Mouse (Mus musculus) ES-E14 (cell line): ENCODE data around the gene Cdh22. TPM values are rescaled to one million over a fixed set of nuclear protein-coding genes. Genes with fewer than 3 reads are reported as not detected.

Source experiments
- DNase-seq: peaks from one replicate; pipeline ENCODE4 v3.0.0-alpha.2; 2013; ENCODE audit warnings: low read depth, low spot score
- H3K27ac ChIP-seq: 2 replicates; pipeline ENCODE4 v1.5.1; 2012; ENCODE audit warnings: low read depth, mild to moderate bottlenecking, low read length, moderate library complexity, mixed read lengths; ENCODE audit not compliant: poor library complexity, insufficient read depth, severe bottlenecking
- H3K36me3 ChIP-seq: 2 replicates; pipeline ENCODE4 v1.6.1; 2012; ENCODE audit warnings: mild to moderate bottlenecking, low read length, moderate library complexity, mixed read lengths; ENCODE audit not compliant: control insufficient read depth, poor library complexity, insufficient read depth, severe bottlenecking
- H3K4me1 ChIP-seq, 2 experiments: fragments of 150-350 bp in 1 of 2; sonication (generic) in 1 of 2; 2 replicates each; pipeline ENCODE4 v1.6.1; 2012; ENCODE audit warnings: low read length in 2 of 2, mild to moderate bottlenecking in 1 of 2, mixed read lengths in 1 of 2; ENCODE audit not compliant: control insufficient read depth in 2 of 2, insufficient read depth in 2 of 2, poor library complexity in 1 of 2
- H3K4me3 ChIP-seq, 2 experiments: fragments of 150-350 bp in 1 of 2; sonication (generic) in 1 of 2; 2 replicates each; pipeline ENCODE4 v1.5.1; 2012; ENCODE audit warnings: low read length in 2 of 2, low read depth in 1 of 2, mild to moderate bottlenecking in 1 of 2, mixed read lengths in 1 of 2; ENCODE audit not compliant: insufficient read depth in 1 of 2, poor library complexity in 1 of 2, severe bottlenecking in 1 of 2
- H3K9ac ChIP-seq: 2 replicates; pipeline ENCODE4 v1.6.1; 2012; ENCODE audit warnings: low read depth, mild to moderate bottlenecking, low read length, mixed read lengths; ENCODE audit not compliant: poor library complexity, insufficient read depth, severe bottlenecking
- H3K9me3 ChIP-seq: fragments of 150-350 bp; sonication (generic); 2 replicates; pipeline ENCODE4 v1.6.1; 2012; ENCODE audit warnings: low read depth, mild to moderate bottlenecking, low read length; ENCODE audit not compliant: control insufficient read depth, insufficient read depth
- CHD2 ChIP-seq: IDR thresholded peaks from 2 replicates; pipeline ENCODE4 v1.6.1; 2014; ENCODE audit warnings: mild to moderate bottlenecking, low read depth, low read length, inconsistent platforms
- HCFC1 ChIP-seq: IDR thresholded peaks from 2 replicates; pipeline ENCODE4 v1.6.1; 2012; ENCODE audit warnings: low read length, inconsistent platforms, borderline replicate concordance; ENCODE audit not compliant: insufficient read depth
- MAFK ChIP-seq: IDR thresholded peaks from 2 replicates; pipeline ENCODE4 v1.6.1; 2014; ENCODE audit warnings: mild to moderate bottlenecking, low read depth, low read length, inconsistent platforms; ENCODE audit not compliant: insufficient read depth
- ZC3H11A ChIP-seq: IDR thresholded peaks from 2 replicates; pipeline ENCODE4 v1.6.1; 2012; ENCODE audit warnings: low read depth, mild to moderate bottlenecking, inconsistent platforms, low read length, borderline replicate concordance
- ZNF384 ChIP-seq: IDR thresholded peaks from 2 replicates; pipeline ENCODE4 v1.6.1; 2012; ENCODE audit warnings: low read depth, low read length, inconsistent platforms
- in situ Hi-C, 2 experiments: fragments of 600-800 bp; cut with MboI; formaldehyde crosslinking; loops; one replicate each; pipeline ENCODE4 v1.15.1; 2025; ENCODE audit warnings: low sequenced_read_pairs in 2 of 2, inconsistent platforms in 1 of 2; ENCODE audit not compliant: unreplicated experiment in 2 of 2
- total RNA-seq: library from RNA; depleted of rRNA; stranded (reverse); fragments of 300-350 nt; gene quantifications from 2 replicates; pipeline ENCODE4 v1.2.3, GENCODE M21; 2012; rRNA removed

Cdh22 gene
- 0.13 and 0.21 TPM in 2 replicates for total RNA-seq

DNA sequence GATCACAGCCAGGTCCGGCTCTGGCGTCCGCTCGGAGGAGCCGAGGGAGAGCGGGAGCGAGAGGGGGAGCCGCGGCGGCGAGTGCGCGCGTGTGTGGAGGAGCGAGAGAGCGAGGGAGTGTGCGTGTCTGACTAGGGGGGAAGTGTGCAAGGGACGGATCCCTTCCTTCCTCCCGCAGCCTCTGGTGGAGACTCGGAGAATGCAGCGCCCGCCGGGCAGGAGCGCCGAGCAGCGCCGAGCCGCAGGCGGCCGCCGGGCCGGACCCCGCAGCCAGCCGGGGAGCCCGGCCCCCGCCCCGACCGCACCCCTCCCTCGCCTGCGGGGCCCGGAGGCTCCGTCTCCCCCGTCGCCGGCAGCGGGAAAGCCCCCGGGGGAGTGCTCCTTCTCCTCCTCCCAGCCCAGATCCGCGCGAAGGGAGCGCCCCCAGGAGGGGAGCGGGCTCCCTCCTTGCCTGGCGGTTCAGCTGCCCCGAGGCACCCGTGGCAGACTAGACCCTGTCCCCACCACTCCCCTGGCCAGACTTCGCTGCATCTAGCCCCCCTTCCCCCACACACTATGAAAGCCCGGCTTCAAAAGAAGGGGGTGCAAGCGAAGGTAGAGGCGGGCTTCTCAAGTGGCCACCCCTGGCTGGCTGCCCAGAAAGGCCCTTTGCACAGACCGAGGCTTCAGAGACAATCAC, at the start of gene Cdh22:
Gene Cdh22 (minus strand): TSS at position 241 of the 679 bp plus-strand sequence.
- Histone ChIP-seq H3K9me3 (no peaks in the 10 kb centered on the region), H3K9ac (peak within 1 kb of the TSS; percentile 57), H3K4me1 (no peaks in the 10 kb centered on the region), H3K27ac (no peak within 1 kb of the TSS), H3K36me3 (no peaks in the 10 kb centered on the region), H3K4me3 (peak within 1 kb of the TSS; percentile 75 to 78)
- in situ Hi-C loops, result no loop called here
- peak; percentile 40 for DNase-seq
- TF ChIP-seq ZNF384, result no peak
- no peak for TF ChIP-seq MAFK
- TF ChIP-seq CHD2, result no peak
- TF ChIP-seq HCFC1, result no peak; the same call in 1 of the 2 replicates
- TF ChIP-seq ZC3H11A, result no peak

GRCm38 (mm10) chr2:165284377-165284776, 49.7 kb upstream of the Cdh22 start:
- Histone ChIP-seq H3K9ac (no peak overlapping the region), H3K36me3 (peaks cover 12% of the 10 kb centered on the region; the same call in 1 of the 2 replicates), H3K4me3 (no peak overlapping the region), H3K9me3 (no peaks in the 10 kb centered on the region), H3K27ac (no peak overlapping the region), H3K4me1 (peaks cover 2 to 26% of the 10 kb centered on the region in 2 experiments; a peak in 2 of 4 replicates)
- TF ChIP-seq HCFC1, result no peak
- DNase-seq, result no peak
- in situ Hi-C loops, result loop anchor here in 1 of 2 experiments (10.0 kb wide), 1 partner anchor 210 kb away; no protein-coding TSS in a partner anchor

DNA sequence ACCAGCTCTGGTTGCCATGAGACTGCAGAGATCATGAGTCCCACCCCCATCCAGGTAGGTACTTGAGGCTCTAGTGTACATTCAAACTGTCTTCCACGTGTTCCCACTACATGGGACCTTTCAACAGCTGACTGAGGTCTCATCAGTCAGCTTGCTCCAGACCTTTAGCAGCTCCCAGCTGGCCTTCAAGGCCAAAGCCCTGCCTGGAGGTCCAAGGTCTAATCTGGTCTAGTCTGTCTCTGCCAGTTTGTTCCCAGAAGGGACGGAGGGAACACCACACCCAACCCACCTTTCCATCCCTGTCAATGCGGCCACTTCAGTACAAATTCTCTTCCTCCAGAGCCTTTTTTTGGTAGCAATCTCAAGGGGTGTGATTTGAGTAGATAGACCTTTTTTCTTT, 49.0 kb upstream of the Cdh22 start:
- TF ChIP-seq CHD2 (no peak), ZC3H11A (no peak), HCFC1 (no peak), ZNF384 (no peak), MAFK (no peak)
- no peak for DNase-seq
- Histone ChIP-seq H3K9me3 (no peaks in the 10 kb centered on the region), H3K4me1 (peaks cover 2 to 23% of the 10 kb centered on the region in 2 experiments; a peak in 2 of 4 replicates), H3K9ac (no peak overlapping the region), H3K36me3 (peaks cover 12% of the 10 kb centered on the region; the same call in 1 of the 2 replicates), H3K4me3 (no peak overlapping the region), H3K27ac (no peak overlapping the region)
- in situ Hi-C loops, result loop anchor here in 1 of 2 experiments (10.0 kb wide), 1 partner anchor 209 kb away; no protein-coding TSS in a partner anchor

DNA sequence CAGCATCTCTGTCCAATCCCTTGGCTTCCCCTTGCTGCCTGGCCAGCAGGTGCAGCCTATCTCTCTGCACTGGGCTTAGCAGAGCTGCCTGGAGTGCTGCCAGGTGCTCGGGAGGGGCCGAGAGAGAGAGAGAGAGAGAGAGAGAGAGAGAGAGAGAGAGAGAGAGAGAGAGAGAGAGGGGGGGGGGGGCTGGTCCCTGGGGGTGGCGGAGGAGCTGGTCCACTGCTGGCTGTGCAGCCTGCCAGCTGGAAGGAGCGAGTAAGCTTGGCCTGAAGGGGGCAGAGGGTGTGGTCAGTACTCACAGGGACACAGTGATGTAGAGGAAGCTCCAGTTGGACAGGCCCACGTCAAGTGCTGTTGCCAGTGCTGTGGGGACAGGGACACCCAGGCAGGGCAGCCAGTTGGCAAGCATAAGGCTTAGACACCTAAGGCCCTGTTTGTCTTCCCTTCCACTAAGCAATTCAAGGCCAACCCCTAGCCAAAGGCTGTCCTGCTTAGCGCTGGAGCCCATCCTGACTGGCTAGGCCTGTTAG, 47.2 kb upstream of the Cdh22 start:
- peaks cover 2 to 15% of the 10 kb centered on the region in 2 experiments; a peak in 2 of 4 replicates for H3K4me1 ChIP-seq
- H3K9ac ChIP-seq, result no peak overlapping the region
- H3K36me3 ChIP-seq, result peaks cover 23% of the 10 kb centered on the region; the same call in 1 of the 2 replicates
- DNase-seq, result no peak
- no peak overlapping the region for H3K4me3 ChIP-seq
- H3K27ac ChIP-seq, result no peak overlapping the region
- no peak for TF ChIP-seq MAFK
- TF ChIP-seq ZC3H11A, result no peak
- TF ChIP-seq CHD2, result no peak
- no peak for TF ChIP-seq ZNF384
- TF ChIP-seq HCFC1, result no peak
- no peaks in the 10 kb centered on the region for H3K9me3 ChIP-seq
- in situ Hi-C loops, result loop anchor here in 1 of 2 experiments (10.0 kb wide), 1 partner anchor 207 kb away; no protein-coding TSS in a partner anchor
